Mouse (Mus musculus) thymus, postnatal 36 days (tissue): ENCODE data around the gene Smim8.
"Not testable (repeated sequence)": the region's sequence is repeated elsewhere in the genome, so short reads cannot be mapped to it uniquely, and the experiment has no call there.

Experiments
- DNase-seq, 2 experiments: peaks; one replicate each; pipeline ENCODE4 v3.0.0; 2022; ENCODE audit warnings: mixed read lengths in 2 of 2

Gene Smim8

GRCm38 (mm10) chr4:34777677-34778527 is at the start of gene Smim8:
Smim8 (minus strand) TSS chr4:34778423.
- DNase-seq, result peak; percentile 87 to 89

DNA sequence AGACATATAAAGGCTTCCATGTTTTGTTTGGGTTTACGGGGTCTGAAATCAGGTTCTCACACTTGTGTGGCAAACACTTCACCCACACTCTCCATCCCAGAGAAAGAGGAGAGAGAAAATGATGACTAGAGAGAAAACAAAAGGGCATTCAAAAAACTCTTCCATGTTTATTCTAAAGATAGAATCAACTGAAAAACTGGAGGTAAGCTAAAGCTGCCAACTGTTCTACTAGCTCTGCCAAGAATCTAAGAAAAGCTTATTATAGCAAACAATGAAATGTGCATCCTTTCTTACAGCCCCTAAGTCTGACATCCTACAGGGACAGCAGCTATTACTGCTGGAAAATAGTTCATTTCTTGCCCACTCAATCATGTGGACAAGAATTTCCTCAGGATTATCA is 45.7 kb upstream of the Smim8 start:
- DNase-seq, result no peak

- DNase-seq, result no peak
Observed at GRCm38 (mm10) chr4:34819904-34820303, 41.7 kb upstream of the Smim8 start.

- no peak for DNase-seq
Observed at GRCm38 (mm10) chr4:34801166-34802034, 23.2 kb upstream of the Smim8 start.

GRCm38 (mm10) chr4:34798005-34798404 is 19.8 kb upstream of the Smim8 start:
- no peak for DNase-seq

GRCm38 (mm10) chr4:34797294-34797983 is 19.2 kb upstream of the Smim8 start:
- DNase-seq, result no peak

- DNase-seq, result no peak
Observed at GRCm38 (mm10) chr4:34796294-34796693, 18.1 kb upstream of the Smim8 start.

DNA sequence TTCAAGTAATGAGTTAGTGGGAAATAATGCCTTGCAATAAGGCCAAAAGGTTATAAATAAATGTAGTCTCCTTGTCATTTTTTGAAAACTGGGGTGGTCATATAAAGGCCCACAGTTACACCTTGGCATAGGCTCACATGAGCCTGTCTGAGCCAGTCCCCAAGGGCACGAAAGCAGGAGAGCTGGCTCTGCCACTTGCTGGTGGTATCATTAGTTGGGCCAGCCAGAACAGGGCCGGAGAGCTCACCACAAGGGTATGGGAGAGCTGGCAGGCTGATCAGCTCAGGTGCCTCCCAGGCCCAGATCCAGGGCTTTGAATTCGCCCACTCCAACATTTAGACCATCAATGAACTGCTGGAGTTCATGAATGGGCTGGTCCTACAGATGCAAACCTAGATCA is 8.3 kb upstream of the Smim8 start:
- no peak for DNase-seq

- DNase-seq, result no peak
Observed at GRCm38 (mm10) chr4:34785646-34786045, 7.4 kb upstream of the Smim8 start.

GRCm38 (mm10) chr4:34784865-34785264 is 6.6 kb upstream of the Smim8 start:
- peak in 1 of 2 experiments; percentile 27 for DNase-seq

DNA sequence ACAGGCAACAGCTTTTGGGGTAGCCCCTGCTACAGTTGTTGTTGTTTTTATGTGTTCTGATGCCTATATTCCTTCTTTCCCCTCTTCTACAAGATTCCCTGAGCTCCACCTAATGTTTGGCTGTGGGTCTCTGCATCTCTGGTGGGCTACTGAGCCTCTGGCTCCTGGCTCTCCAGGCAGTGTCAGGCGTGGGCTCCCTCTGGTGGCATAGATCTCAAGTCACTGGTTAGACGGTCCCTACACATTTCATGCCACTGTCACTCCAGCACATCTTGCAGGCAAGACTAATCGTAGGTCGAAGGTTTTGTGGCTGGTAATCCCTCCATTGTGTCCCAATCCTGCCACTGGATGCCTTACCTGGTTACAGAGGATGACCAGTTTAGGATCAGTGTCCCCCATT is 4.5 kb upstream of the Smim8 start:
- DNase-seq, result peak; percentile 19 to 24

- no peak for DNase-seq
Observed at GRCm38 (mm10) chr4:34771652-34772371, 6.4 kb downstream of the Smim8 start.

GRCm38 (mm10) chr4:34756163-34756562 is 22.1 kb downstream of the Smim8 start, which contains the start of gene Gm136:
Gm136 (minus strand) TSS chr4:34756263.
- no peak for DNase-seq

- no peak for DNase-seq
Observed at GRCm38 (mm10) chr4:34749236-34749635, 29.0 kb downstream of the Smim8 start.

DNA sequence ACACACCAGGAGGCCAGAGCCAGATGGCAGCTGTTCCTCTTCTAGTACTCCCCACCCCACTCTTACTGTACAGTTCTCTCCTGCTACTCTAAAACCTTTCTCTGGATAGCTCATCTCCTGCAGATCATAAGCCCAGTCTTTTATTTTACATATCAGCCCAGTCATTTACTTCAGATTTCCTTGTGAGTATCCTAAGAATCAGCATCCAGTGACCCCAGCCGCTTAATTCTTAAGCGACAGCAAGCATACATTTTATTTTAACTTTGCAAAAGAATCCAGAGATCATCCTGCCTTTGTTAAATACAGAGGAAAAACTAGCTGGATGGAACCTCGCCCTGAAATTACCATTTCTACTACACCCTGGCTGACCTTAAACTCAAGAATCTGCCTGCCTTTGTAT is 43.8 kb downstream of the Smim8 start:
- no peak for DNase-seq

- not testable (repeated sequence) for DNase-seq
Observed at GRCm38 (mm10) chr4:34733415-34733814, 44.8 kb downstream of the Smim8 start.

- peak; percentile 21 to 30 for DNase-seq
Observed at GRCm38 (mm10) chr4:34729851-34730341, 48.3 kb downstream of the Smim8 start, which contains the start of gene Cfap206. Cfap206 (minus strand) TSS chr4:34730206.

DNA sequence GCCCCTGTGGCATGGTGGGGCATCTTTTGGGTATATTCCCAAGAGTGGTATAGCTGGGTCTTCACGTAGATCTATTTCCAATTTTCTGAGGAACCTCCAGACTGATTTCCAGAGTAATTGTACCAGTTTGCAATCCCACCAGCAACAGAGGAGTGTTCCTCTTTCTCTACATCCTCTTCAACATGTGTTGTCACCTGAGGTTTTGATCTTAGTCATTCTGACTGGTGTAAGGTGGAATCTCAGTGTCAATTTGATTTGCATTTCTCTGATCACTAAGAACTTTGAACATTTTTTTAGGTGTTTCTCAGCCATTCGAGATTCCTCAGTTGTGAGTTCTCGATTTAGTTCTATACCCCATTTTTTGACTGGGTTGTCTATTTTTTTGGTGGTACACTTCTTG is 52.5 kb downstream of the Smim8 start:
- not testable (repeated sequence) for DNase-seq

- no peak for DNase-seq
Observed at GRCm38 (mm10) chr4:34724306-34724705, 53.9 kb downstream of the Smim8 start.

DNA sequence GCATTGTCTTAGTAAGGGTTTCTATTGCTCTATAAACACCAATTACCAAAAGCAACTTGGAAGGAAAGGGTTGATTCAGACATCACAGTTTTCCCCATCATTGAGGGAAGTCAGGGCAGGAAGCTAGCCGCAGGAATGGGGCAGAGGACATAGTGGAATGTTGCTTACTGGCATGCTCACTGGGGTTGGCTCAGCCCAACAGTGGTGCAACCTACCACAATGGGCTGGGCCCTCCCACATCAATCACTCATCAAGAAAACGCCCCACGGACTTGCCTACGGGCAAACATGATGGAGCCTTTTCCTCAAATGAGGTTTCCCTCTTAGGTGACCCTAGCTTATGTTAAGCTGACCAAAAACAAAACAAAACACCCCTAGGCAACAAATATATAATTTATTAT is 55.0 kb downstream of the Smim8 start:
- DNase-seq, result no peak

DNA sequence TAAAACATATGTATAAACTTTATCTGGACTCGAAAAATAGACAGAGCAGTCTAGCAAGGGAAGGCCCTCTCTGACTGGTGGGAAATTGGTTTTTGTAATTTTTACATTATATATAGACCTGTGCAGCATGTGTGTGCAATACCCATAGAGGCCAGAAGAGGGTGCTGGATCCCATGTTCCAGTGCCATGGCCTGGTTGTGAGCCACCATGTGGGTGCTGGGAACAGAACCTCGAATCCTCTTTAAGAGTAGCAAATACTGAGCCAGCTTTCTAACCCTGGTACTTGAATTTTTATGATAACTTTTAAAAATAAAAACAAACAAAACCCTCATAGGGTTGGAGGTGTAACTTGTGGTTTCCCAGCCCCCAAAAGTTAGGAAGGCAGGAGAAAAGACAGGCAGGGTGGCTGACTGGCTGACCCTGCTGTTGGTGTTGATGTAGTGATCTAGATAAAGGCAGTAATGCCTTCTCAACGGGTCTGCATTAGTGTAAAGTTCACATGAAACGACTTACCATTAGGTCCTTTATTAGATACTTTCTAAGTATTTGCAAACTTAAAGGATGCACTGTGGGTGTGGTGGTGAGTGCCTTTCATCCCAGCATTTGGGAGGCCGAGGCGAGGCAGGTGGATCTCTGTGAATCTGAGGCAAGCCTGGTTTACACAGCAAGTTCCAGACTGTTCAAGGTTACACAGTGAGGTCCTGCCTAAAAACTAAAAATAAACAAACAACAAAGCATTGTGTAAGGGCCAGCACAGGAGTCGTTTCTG is 57.9 kb downstream of the Smim8 start:
- no peak for DNase-seq
